Mouse (Mus musculus) megakaryocyte, embryonic 14.5 days (primary cell): ENCODE results near the gene Espl1. TPM values are rescaled to one million over a fixed set of nuclear protein-coding genes. Genes with fewer than 3 reads are reported as not detected.
A peak's percentile ranks its signal among the peaks of the same experiment; 100 is the strongest.
"Not testable (repeated sequence)": the region's sequence is repeated elsewhere in the genome, so short reads cannot be mapped to it uniquely, and the experiment has no call there.

Experiments
- H3K27me3 ChIP-seq: replicated peaks from 2 replicates; pipeline ENCODE3; 2012; ENCODE audit warnings: inconsistent platforms
- H3K36me3 ChIP-seq: replicated peaks from 2 replicates; pipeline ENCODE3; 2012; ENCODE audit warnings: low read length, inconsistent platforms, mixed read lengths
- H3K4me1 ChIP-seq: 2 replicates; pipeline ENCODE4 v1.6.1; 2012; ENCODE audit warnings: inconsistent platforms
- H3K4me3 ChIP-seq: replicated peaks from 2 replicates; pipeline ENCODE3; 2012; ENCODE audit warnings: moderate library complexity, mild to moderate bottlenecking, inconsistent platforms
- H3K9me3 ChIP-seq: 2 replicates; pipeline ENCODE4 v1.6.1; 2012; ENCODE audit warnings: inconsistent platforms
- FLI1 ChIP-seq: IDR thresholded peaks from 2 replicates; pipeline ENCODE4 v1.6.1; 2012; ENCODE audit warnings: low read length, inconsistent platforms, mixed read lengths
- GATA1 ChIP-seq: IDR thresholded peaks from 3 replicates; pipeline ENCODE4 v1.6.1; 2012; ENCODE audit warnings: mixed read lengths, low read length, inconsistent platforms, borderline replicate concordance
- polyA plus RNA-seq: library from polyadenylated mRNA; stranded (reverse); fragments of >175 nt; gene quantifications from 2 replicates; pipeline ENCODE4 v1.2.3, GENCODE M21; 2012; ENCODE audit warnings: low replicate concordance; ENCODE audit not compliant: insufficient read depth

The Espl1 gene
- polyA plus RNA-seq, 1 experiment: 7.5 TPM

- peaks cover 31% of the 10 kb centered on the region for H3K4me1 ChIP-seq
- H3K4me3 ChIP-seq: no peak overlapping the region
- no peak for TF ChIP-seq FLI1
- TF ChIP-seq GATA1: no peak
- H3K27me3 ChIP-seq: no peaks in the 10 kb centered on the region
- peaks cover 92% of the 10 kb centered on the region for H3K36me3 ChIP-seq
- H3K9me3 ChIP-seq: no peaks in the 10 kb centered on the region
These were observed 39.2 kb downstream of the Espl1 start for GRCm38 (mm10) chr15:102335254-102335653.

- H3K27me3 ChIP-seq, H3K9me3 ChIP-seq, H3K4me3 ChIP-seq: not testable (repeated sequence)
- Histone ChIP-seq H3K36me3 (peaks cover 90% of the 10 kb centered on the region), H3K4me1 (peaks cover 29% of the 10 kb centered on the region)
These were observed 39.9 kb downstream of the Espl1 start for GRCm38 (mm10) chr15:102335925-102336324.

- no peaks in the 10 kb centered on the region for H3K27me3 ChIP-seq
- H3K9me3 ChIP-seq: no peaks in the 10 kb centered on the region
- peaks cover 23% of the 10 kb centered on the region for H3K4me1 ChIP-seq
- H3K36me3 ChIP-seq: peaks cover 91% of the 10 kb centered on the region
- no peak overlapping the region for H3K4me3 ChIP-seq
- TF ChIP-seq FLI1: no peak
- no peak for TF ChIP-seq GATA1
These were observed 40.9 kb downstream of the Espl1 start for GRCm38 (mm10) chr15:102336946-102337345.

- no peak overlapping the region for H3K4me3 ChIP-seq
- H3K4me1 ChIP-seq: peaks cover 25% of the 10 kb centered on the region
- H3K9me3 ChIP-seq: no peaks in the 10 kb centered on the region
- H3K27me3 ChIP-seq: no peaks in the 10 kb centered on the region
- H3K36me3 ChIP-seq: peaks cover 88% of the 10 kb centered on the region
- TF ChIP-seq FLI1: no peak
- no peak for TF ChIP-seq GATA1
These were observed 43.5 kb downstream of the Espl1 start for GRCm38 (mm10) chr15:102339612-102340011.

- no peak overlapping the region for H3K4me3 ChIP-seq
- H3K36me3 ChIP-seq: peaks cover 92% of the 10 kb centered on the region
- H3K9me3 ChIP-seq: no peaks in the 10 kb centered on the region
- H3K27me3 ChIP-seq: no peaks in the 10 kb centered on the region
- TF ChIP-seq FLI1 (no peak), GATA1 (no peak)
- peaks cover 38% of the 10 kb centered on the region for H3K4me1 ChIP-seq
These were observed 45.5 kb downstream of the Espl1 start for GRCm38 (mm10) chr15:102341580-102341979.

- Histone ChIP-seq H3K27me3 (no peaks in the 10 kb centered on the region), H3K9me3 (no peaks in the 10 kb centered on the region), H3K4me1 (peaks cover 47% of the 10 kb centered on the region), H3K36me3 (peaks cover 81% of the 10 kb centered on the region), H3K4me3 (no peak overlapping the region)
- TF ChIP-seq GATA1 (no peak), FLI1 (no peak)
These were observed 48.4 kb downstream of the Espl1 start for GRCm38 (mm10) chr15:102344490-102344889.

- Histone ChIP-seq H3K4me3 (no peak overlapping the region), H3K36me3 (peaks cover 67% of the 10 kb centered on the region), H3K9me3 (no peaks in the 10 kb centered on the region), H3K27me3 (no peaks in the 10 kb centered on the region), H3K4me1 (peaks cover 55% of the 10 kb centered on the region)
- TF ChIP-seq FLI1 (no peak), GATA1 (no peak)
These were observed 50.4 kb downstream of the Espl1 start for GRCm38 (mm10) chr15:102346444-102346843.

- Histone ChIP-seq H3K36me3 (peaks cover 31% of the 10 kb centered on the region), H3K4me3 (peak within 1 kb of the TSS; percentile 96), H3K9me3 (no peaks in the 10 kb centered on the region), H3K4me1 (peaks cover 53% of the 10 kb centered on the region), H3K27me3 (peaks cover 9% of the 10 kb centered on the region)
- TF ChIP-seq FLI1: peak; percentile 90; the same call in 1 of the 2 replicates
- no peak for TF ChIP-seq GATA1
These were observed 54.3 kb downstream of the Espl1 start, which contains the start of gene Aaas for GRCm38 (mm10) chr15:102350138-102350941. TSS of gene Aaas (minus strand) at chr15:102350771.

GRCm38 (mm10) chr15:102350942-102351291 lies 54.9 kb downstream of the Espl1 start:
- Histone ChIP-seq H3K4me1 (peaks cover 53% of the 10 kb centered on the region), H3K27me3 (peaks cover 15% of the 10 kb centered on the region), H3K4me3 (peak overlapping the region; percentile 96), H3K9me3 (no peaks in the 10 kb centered on the region), H3K36me3 (peaks cover 25% of the 10 kb centered on the region)
- no peak for TF ChIP-seq FLI1
- no peak for TF ChIP-seq GATA1

- H3K4me1 ChIP-seq: peaks cover 46% of the 10 kb centered on the region
- H3K9me3 ChIP-seq: no peaks in the 10 kb centered on the region
- peaks cover 28% of the 10 kb centered on the region for H3K27me3 ChIP-seq
- TF ChIP-seq FLI1 (no peak), GATA1 (no peak)
- H3K36me3 ChIP-seq: peaks cover 13% of the 10 kb centered on the region
- H3K4me3 ChIP-seq: no peak overlapping the region
These were observed 56.1 kb downstream of the Espl1 start for GRCm38 (mm10) chr15:102352177-102352576.

- TF ChIP-seq GATA1: no peak
- TF ChIP-seq FLI1: no peak
These were observed 57.9 kb downstream of the Espl1 start for GRCm38 (mm10) chr15:102353986-102354385.

More at GRCm38 (mm10) chr15:102353986-102354385, 57.9 kb downstream of the Espl1 start:
- peaks cover 46% of the 10 kb centered on the region for H3K27me3 ChIP-seq
- no peaks in the 10 kb centered on the region for H3K36me3 ChIP-seq
- H3K4me3 ChIP-seq: no peak overlapping the region
- H3K4me1 ChIP-seq: peaks cover 58% of the 10 kb centered on the region
- H3K9me3 ChIP-seq: no peaks in the 10 kb centered on the region
